Mouse (Mus musculus) adrenal gland, postnatal 10 days (tissue): ENCODE measurements around the gene Dmrt3. TPM values are rescaled to one million over a fixed set of nuclear protein-coding genes. Genes with fewer than 3 reads are reported as not detected.

ENCODE experiments used
- DNase-seq: peaks from one replicate; pipeline ENCODE4 v3.0.0; 2021; ENCODE audit warnings: mixed read lengths
- long read RNA-seq, 2 experiments: library from polyadenylated mRNA; stranded (forward); transcript quantifications; one replicate each; pipeline ENCODE4 v2.0.0; 2021
- total RNA-seq, 2 experiments: library from RNA; stranded (reverse); gene quantifications; 2 replicates each; pipeline ENCODE4 v1.2.3; 2021

The Dmrt3 gene
- not detected for total RNA-seq
- long read RNA-seq, experiment 1: 0 reads
- long read RNA-seq, experiment 2: 0 reads

GRCm38 (mm10) chr19:25610015-25610410, at the start of gene Dmrt3:
Dmrt3 (plus strand) TSS chr19:25610301.
- no peak for DNase-seq

- DNase-seq: no peak
Observed at GRCm38 (mm10) chr19:25564430-25564829, 45.7 kb upstream of the Dmrt3 start.

- no peak for DNase-seq
Observed at GRCm38 (mm10) chr19:25569778-25570177, 40.3 kb upstream of the Dmrt3 start.

- peak; percentile 53 for DNase-seq
Observed at GRCm38 (mm10) chr19:25574431-25574830, 35.7 kb upstream of the Dmrt3 start.

GRCm38 (mm10) chr19:25574981-25575814, 34.9 kb upstream of the Dmrt3 start:
- no peak for DNase-seq

- DNase-seq: no peak
Observed at GRCm38 (mm10) chr19:25578358-25578757, 31.7 kb upstream of the Dmrt3 start.

- no peak for DNase-seq
Observed at GRCm38 (mm10) chr19:25579440-25579839, 30.7 kb upstream of the Dmrt3 start.

- no peak for DNase-seq
Observed at GRCm38 (mm10) chr19:25597717-25598232, 12.3 kb upstream of the Dmrt3 start.

- no peak for DNase-seq
Observed at GRCm38 (mm10) chr19:25598626-25599025, 11.5 kb upstream of the Dmrt3 start.

- no peak for DNase-seq
Observed at GRCm38 (mm10) chr19:25601966-25602365, 8.1 kb upstream of the Dmrt3 start.

GRCm38 (mm10) chr19:25607461-25608205, 2.5 kb upstream of the Dmrt3 start:
- no peak for DNase-seq

GRCm38 (mm10) chr19:25608206-25608580, 1.9 kb upstream of the Dmrt3 start:
- no peak for DNase-seq

- DNase-seq: no peak
Observed at GRCm38 (mm10) chr19:25608961-25609850, 895 bp upstream of the Dmrt3 start.

- no peak for DNase-seq
Observed at GRCm38 (mm10) chr19:25610411-25611111, 460 bp downstream of the Dmrt3 start.

- no peak for DNase-seq
Observed at GRCm38 (mm10) chr19:25611116-25611515, 1.0 kb downstream of the Dmrt3 start.

GRCm38 (mm10) chr19:25611876-25612805, 2.0 kb downstream of the Dmrt3 start:
- no peak for DNase-seq

- DNase-seq: no peak
Observed at GRCm38 (mm10) chr19:25612806-25613295, 2.8 kb downstream of the Dmrt3 start.

GRCm38 (mm10) chr19:25613476-25614300, 3.6 kb downstream of the Dmrt3 start:
- no peak for DNase-seq

GRCm38 (mm10) chr19:25615889-25616288, 5.8 kb downstream of the Dmrt3 start:
- DNase-seq: no peak
